ENCODE assay signal across 10 mouse cellular contexts in the genomic region with DNA sequence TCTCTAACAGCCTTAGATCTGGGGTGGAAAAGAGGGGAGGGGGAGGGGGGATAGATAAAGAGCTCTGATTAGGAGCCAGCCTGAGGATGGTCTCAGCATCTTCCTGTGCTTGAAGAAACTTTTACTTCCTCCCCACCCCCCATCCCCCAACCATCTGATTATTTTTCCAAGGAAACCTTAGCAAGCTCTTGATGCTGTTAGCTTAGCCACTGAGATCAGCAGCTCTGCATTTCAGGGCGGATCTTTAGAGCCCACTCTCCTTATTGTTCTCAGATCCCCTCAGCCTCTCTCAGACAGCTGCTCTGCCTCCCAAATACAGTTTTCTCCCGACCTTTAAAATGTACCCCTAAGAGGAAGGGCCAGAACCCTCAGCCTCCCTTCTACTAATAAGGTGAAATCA. TPM values are rescaled to one million over a fixed set of nuclear protein-coding genes. Genes with fewer than 3 reads are reported as not detected.
DNase-seq lines count a peak whose midpoint lies in the region; ATAC-seq and TF ChIP-seq lines count a peak whose summit lies in the region.
"Had no signal": no experiment of that assay in that cellular context is flagged by ENCODE, and none has a peak within 500 bp of the region (broad histone marks: within the 10 kb centered on the region; RNA-seq: fewer than 3 reads in every experiment).

No protein-coding gene starts in this region.

- H3K27ac ChIP-seq in kidney, embryonic 16.5 days (ENCODE audit: low read length), result peak overlapping the region; percentile 63
- H3K27ac ChIP-seq in forebrain, embryonic 14.5 days (ENCODE audit: low read depth, low read length), result peak overlapping the region; percentile 74
- H3K27ac ChIP-seq in limb, embryonic 11.5 days (replicated peaks; ENCODE audit: low read depth, low read length), result peak overlapping the region; percentile 45; the same call in 1 of the 2 replicates
- peak overlapping the region; percentile 16 for H3K27ac ChIP-seq in olfactory bulb, adult 2 months (ENCODE audit: insufficient read depth, low read depth, low read length)

- 10% methylated on average over 2 of the region's 2 CpGs for WGBS in kidney, embryonic 16.5 days
- WGBS in forebrain, embryonic 14.5 days, result 3% methylated on average over 2 of the region's 2 CpGs
- WGBS in limb, embryonic 11.5 days, result 10% methylated on average over 2 of the region's 2 CpGs
- 8% methylated on average over 2 of the region's 2 CpGs for WGBS in olfactory bulb, adult 2 months

- DNase-seq in kidney, postnatal 14 days, result no peak
- peak; percentile 55 for DNase-seq in forebrain, embryonic 14.5 days (ENCODE audit: low spot score)
- DNase-seq in limb, embryonic 11.5 days (ENCODE audit: low spot score), result no peak
- DNase-seq in c-Kit-positive CD71-positive TER-119-positive erythroid progenitor cells, embryonic 14.5 days (ENCODE audit: low spot score), result no peak
- DNase-seq in testis, postnatal 10 days (ENCODE audit: low spot score), result no peak
- no peak for DNase-seq in cerebellum, adult 9-10 months
- DNase-seq: adrenal gland, postnatal 25 days had no signal

- no peak for ATAC-seq in kidney, embryonic 16.5 days (ENCODE audit: low FRiP score, low TSS enrichment)
- peak; percentile 22 for ATAC-seq in forebrain, embryonic 14.5 days
- no peak for ATAC-seq in limb, embryonic 11.5 days (ENCODE audit: insufficient number of reproducible peaks, low FRiP score, low TSS enrichment, low read depth)

- H3K4me1 ChIP-seq in kidney, embryonic 16.5 days (ENCODE audit: insufficient read depth, low read length), result peaks cover 43% of the 10 kb centered on the region
- H3K4me1 ChIP-seq in forebrain, embryonic 14.5 days (ENCODE audit: control insufficient read depth, insufficient read depth, low read length), result peaks cover 42% of the 10 kb centered on the region
- peaks cover 38% of the 10 kb centered on the region for H3K4me1 ChIP-seq in limb, embryonic 11.5 days (ENCODE audit: control insufficient read depth, insufficient read depth, low read length)
- peaks cover 27% of the 10 kb centered on the region for H3K4me1 ChIP-seq in olfactory bulb, adult 2 months (ENCODE audit: control insufficient read depth, insufficient read depth, low read length)

- H3K27me3 ChIP-seq in kidney, embryonic 16.5 days (ENCODE audit: insufficient read depth, low read length), result peaks cover 9% of the 10 kb centered on the region; the same call in 1 of the 2 replicates
- 0 out of 2 replicates have a peak, but pooled peaks cover 3% of the 10 kb centered on the region for H3K27me3 ChIP-seq in forebrain, embryonic 14.5 days (replicated peaks; ENCODE audit: control insufficient read depth, insufficient read depth, low read length)
- H3K27me3 ChIP-seq in limb, embryonic 11.5 days (ENCODE audit: control insufficient read depth, insufficient read depth, low read length), result no peaks in the 10 kb centered on the region

- H3K4me3 ChIP-seq in kidney, embryonic 16.5 days (ENCODE audit: low read length), result no peak overlapping the region
- peak overlapping the region; percentile 9; the same call in 1 of the 2 replicates for H3K4me3 ChIP-seq in forebrain, embryonic 14.5 days (ENCODE audit: low read depth, low read length)
- H3K4me3 ChIP-seq in limb, embryonic 11.5 days (ENCODE audit: low read depth, low read length), result peak overlapping the region; percentile 15; the same call in 1 of the 2 replicates
- H3K4me3 ChIP-seq in olfactory bulb, adult 2 months (ENCODE audit: insufficient read depth, low read depth, low read length), result no peak overlapping the region

- H3K4me2 ChIP-seq in kidney, embryonic 16.5 days (replicated peaks; ENCODE audit: low read depth, low read length), result peak overlapping the region; percentile 2
- H3K4me2 ChIP-seq in forebrain, embryonic 14.5 days (ENCODE audit: low read length), result peak overlapping the region; percentile 43
- H3K4me2 ChIP-seq in limb, embryonic 11.5 days (ENCODE audit: low read depth, severe bottlenecking), result peak overlapping the region; percentile 84

- H3K9me3 ChIP-seq in kidney, embryonic 16.5 days (ENCODE audit: low read length), result no peaks in the 10 kb centered on the region
- no peaks in the 10 kb centered on the region for H3K9me3 ChIP-seq in forebrain, embryonic 14.5 days (replicated peaks; ENCODE audit: control insufficient read depth, low read length)
- no peaks in the 10 kb centered on the region for H3K9me3 ChIP-seq in limb, embryonic 11.5 days (ENCODE audit: control insufficient read depth, low read length)

- H3K9ac ChIP-seq in kidney, embryonic 16.5 days (replicated peaks; ENCODE audit: low read length), result peak overlapping the region; percentile 15; the same call in 1 of the 2 replicates
- peak overlapping the region; percentile 5 for H3K9ac ChIP-seq in forebrain, embryonic 14.5 days (ENCODE audit: low read length)
- no peak overlapping the region; the same call in 1 of the 2 replicates for H3K9ac ChIP-seq in limb, embryonic 11.5 days (ENCODE audit: low read length)

- peaks cover 23% of the 10 kb centered on the region for H3K36me3 ChIP-seq in kidney, embryonic 16.5 days (ENCODE audit: insufficient read depth, low read length)
- H3K36me3 ChIP-seq in forebrain, embryonic 14.5 days (ENCODE audit: control insufficient read depth, insufficient read depth, low read length), result peaks cover 34% of the 10 kb centered on the region
- H3K36me3 ChIP-seq in limb, embryonic 11.5 days (ENCODE audit: control insufficient read depth, insufficient read depth, low read length), result peaks cover 27% of the 10 kb centered on the region
- H3K36me3 ChIP-seq: G1E had no signal

- TF ChIP-seq POLR2A in olfactory bulb, adult 2 months (IDR thresholded peaks at IDR 0.05; ENCODE audit: insufficient read depth, low read depth, low read length), result no peak

- no peak for TF ChIP-seq CTCF in olfactory bulb, adult 2 months (IDR thresholded peaks at IDR 0.05; ENCODE audit: insufficient read depth, low read depth, low read length)

RNA-seq across cellular contexts. Expression of a gene that starts 4.4 kb away (rescaled TPM):
- polyA plus RNA-seq in kidney, embryonic 16.5 days (2015; fragmentation: Nextera tagmentation; extraction: Ambion mirVana), result 10.0 and 20.0 TPM in 2 replicates
- polyA plus RNA-seq in forebrain, embryonic 14.5 days (2014; fragmentation: Nextera tagmentation; extraction: Ambion mirVana), result 20.8 and 26.2 TPM in 2 replicates
- 71.9 and 73.6 TPM in 2 replicates for polyA plus RNA-seq in limb, embryonic 11.5 days (2014; fragmentation: Nextera tagmentation; extraction: Ambion mirVana)
- polyA plus RNA-seq in olfactory bulb, adult 2 months (2012; ENCODE audit: insufficient read depth, insufficient read length, low replicate concordance, missing spikeins), result not detected in 2 replicates
- polyA plus RNA-seq: G1E had no signal

Comparison
In these comparisons a context has a peak if more than half of its experiments do, and no peak if none do; other contexts are left out.
1. H3K27ac ChIP-seq: peak in every context shown above with its lines; median percentile 74 in forebrain, embryonic 14.5 days; 63 in kidney, embryonic 16.5 days; 45 in limb, embryonic 11.5 days; 16 in olfactory bulb, adult 2 months.
2. H3K4me2 ChIP-seq: peak in every context shown above with its lines; median percentile 84 in limb, embryonic 11.5 days; 43 in forebrain, embryonic 14.5 days; 2 in kidney, embryonic 16.5 days.
3. H3K4me3 ChIP-seq: peak in forebrain, embryonic 14.5 days (single experiment) and limb, embryonic 11.5 days (single experiment); none in kidney, embryonic 16.5 days (single experiment) and olfactory bulb, adult 2 months (single experiment).